Mouse (Mus musculus): ENCODE measurements around the gene Gm9837. TPM values are rescaled to one million over a fixed set of nuclear protein-coding genes. Genes with fewer than 3 reads are reported as not detected.
A peak's percentile ranks its signal among the peaks of the same experiment; 100 is the strongest.

Gene Gm9837
- polyA plus RNA-seq, 1 experiment from 2014 or later, result not detected

GRCm38 (mm10) chr11:53507098-53507805, 37.0 kb upstream of the Gm9837 start:
- Histone ChIP-seq H3K9ac (ENCODE audit: low read length) (no peak overlapping the region), H3K4me1 (replicated peaks; ENCODE audit: control insufficient read depth, insufficient read depth, low read length) (no peaks in the 10 kb centered on the region), H3K27ac (ENCODE audit: low read depth) (no peak overlapping the region), H3K4me3 (ENCODE audit: low read depth, low read length) (no peak overlapping the region), H3K36me3 (ENCODE audit: control insufficient read depth, insufficient read depth, low read length) (no peaks in the 10 kb centered on the region), H3K4me2 (ENCODE audit: low read length) (no peak overlapping the region), H3K9me3 (ENCODE audit: control insufficient read depth, low read length) (no peaks in the 10 kb centered on the region), H3K27me3 (replicated peaks; ENCODE audit: control insufficient read depth, insufficient read depth, low read length) (no peaks in the 10 kb centered on the region)
- WGBS, result 83% methylated on average over 9 of the region's 9 CpGs
- no peak for DNase-seq (ENCODE audit: low spot score)
- ATAC-seq (replicated peaks; ENCODE audit: low FRiP score, low TSS enrichment, low read depth), result no peak

GRCm38 (mm10) chr11:53505026-53505663, 34.9 kb upstream of the Gm9837 start:
- Histone ChIP-seq H3K4me1 (replicated peaks; ENCODE audit: control insufficient read depth, insufficient read depth, low read length) (0 out of 2 replicates have a peak, but pooled peaks cover 4% of the 10 kb centered on the region), H3K4me2 (ENCODE audit: low read length) (no peak overlapping the region), H3K36me3 (ENCODE audit: control insufficient read depth, insufficient read depth, low read length) (no peaks in the 10 kb centered on the region), H3K4me3 (ENCODE audit: low read depth, low read length) (no peak overlapping the region), H3K9ac (ENCODE audit: low read length) (no peak overlapping the region), H3K27ac (ENCODE audit: low read depth) (no peak overlapping the region), H3K27me3 (replicated peaks; ENCODE audit: control insufficient read depth, insufficient read depth, low read length) (no peaks in the 10 kb centered on the region), H3K9me3 (ENCODE audit: control insufficient read depth, low read length) (no peaks in the 10 kb centered on the region)
- ATAC-seq (replicated peaks; ENCODE audit: low FRiP score, low TSS enrichment, low read depth) (no peak), DNase-seq (ENCODE audit: low spot score) (no peak)
- WGBS, result 72% methylated on average over 5 of the region's 5 CpGs

- ATAC-seq (replicated peaks; ENCODE audit: low FRiP score, low TSS enrichment, low read depth) (no peak), DNase-seq (ENCODE audit: low spot score) (no peak)
- H3K27me3 ChIP-seq (replicated peaks; ENCODE audit: control insufficient read depth, insufficient read depth, low read length), result no peaks in the 10 kb centered on the region
- H3K4me2 ChIP-seq (ENCODE audit: low read length), result no peak overlapping the region
- no peak overlapping the region for H3K27ac ChIP-seq (ENCODE audit: low read depth)
- no peak overlapping the region for H3K4me3 ChIP-seq (ENCODE audit: low read depth, low read length)
- no peak overlapping the region for H3K9ac ChIP-seq (ENCODE audit: low read length)
- no peaks in the 10 kb centered on the region for H3K9me3 ChIP-seq (ENCODE audit: control insufficient read depth, low read length)
- 84% methylated on average over 8 of the region's 8 CpGs for WGBS
- no peaks in the 10 kb centered on the region for H3K36me3 ChIP-seq (ENCODE audit: control insufficient read depth, insufficient read depth, low read length)
- H3K4me1 ChIP-seq (replicated peaks; ENCODE audit: control insufficient read depth, insufficient read depth, low read length), result 0 out of 2 replicates have a peak, but pooled peaks cover 4% of the 10 kb centered on the region
These were observed 34.1 kb upstream of the Gm9837 start for GRCm38 (mm10) chr11:53504376-53504775.

DNA sequence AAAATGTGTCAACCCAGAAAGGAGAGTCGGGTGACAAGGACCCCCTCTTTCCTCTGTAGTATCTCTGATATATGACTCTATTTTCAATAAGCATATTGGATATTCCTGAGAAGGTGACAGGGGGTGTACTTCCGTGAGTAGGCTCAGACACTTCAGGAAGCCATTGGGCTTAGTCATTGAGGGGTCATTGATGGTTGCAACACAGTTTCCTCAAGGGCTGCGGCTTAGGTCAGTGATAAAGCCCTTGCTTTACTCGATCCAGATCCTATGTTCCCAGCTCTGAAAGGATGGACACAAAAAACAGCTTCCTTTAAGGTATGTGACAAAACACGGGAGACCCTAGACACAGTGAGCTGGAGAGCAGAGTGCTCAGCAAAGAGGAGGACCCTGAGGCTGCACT, 33.5 kb upstream of the Gm9837 start:
- Histone ChIP-seq H3K4me3 (ENCODE audit: low read depth, low read length) (no peak overlapping the region), H3K4me2 (ENCODE audit: low read length) (no peak overlapping the region), H3K9ac (ENCODE audit: low read length) (no peak overlapping the region), H3K9me3 (ENCODE audit: control insufficient read depth, low read length) (no peaks in the 10 kb centered on the region), H3K27ac (ENCODE audit: low read depth) (no peak overlapping the region), H3K36me3 (ENCODE audit: control insufficient read depth, insufficient read depth, low read length) (no peaks in the 10 kb centered on the region), H3K27me3 (replicated peaks; ENCODE audit: control insufficient read depth, insufficient read depth, low read length) (no peaks in the 10 kb centered on the region), H3K4me1 (replicated peaks; ENCODE audit: control insufficient read depth, insufficient read depth, low read length) (0 out of 2 replicates have a peak, but pooled peaks cover 4% of the 10 kb centered on the region)
- 87% methylated on average over 5 of the region's 5 CpGs for WGBS
- no peak for DNase-seq (ENCODE audit: low spot score)
- no peak for ATAC-seq (replicated peaks; ENCODE audit: low FRiP score, low TSS enrichment, low read depth)

GRCm38 (mm10) chr11:53502039-53502765, 31.9 kb upstream of the Gm9837 start:
- 76% methylated on average over 8 of the region's 8 CpGs for WGBS
- no peak for ATAC-seq (replicated peaks; ENCODE audit: low FRiP score, low TSS enrichment, low read depth)
- DNase-seq (ENCODE audit: low spot score), result no peak
- Histone ChIP-seq H3K27me3 (replicated peaks; ENCODE audit: control insufficient read depth, insufficient read depth, low read length) (no peaks in the 10 kb centered on the region), H3K36me3 (ENCODE audit: control insufficient read depth, insufficient read depth, low read length) (no peaks in the 10 kb centered on the region), H3K9me3 (ENCODE audit: control insufficient read depth, low read length) (no peaks in the 10 kb centered on the region), H3K27ac (ENCODE audit: low read depth) (no peak overlapping the region), H3K4me2 (ENCODE audit: low read length) (no peak overlapping the region), H3K4me1 (replicated peaks; ENCODE audit: control insufficient read depth, insufficient read depth, low read length) (0 out of 2 replicates have a peak, but pooled peaks cover 4% of the 10 kb centered on the region), H3K4me3 (ENCODE audit: low read depth, low read length) (no peak overlapping the region), H3K9ac (ENCODE audit: low read length) (no peak overlapping the region)

GRCm38 (mm10) chr11:53500569-53500968, 30.3 kb upstream of the Gm9837 start:
- 7% methylated on average over 11 of the region's 11 CpGs for WGBS
- ATAC-seq (replicated peaks; ENCODE audit: low FRiP score, low TSS enrichment, low read depth) (peak; percentile 70), DNase-seq (ENCODE audit: low spot score) (no peak)

DNA sequence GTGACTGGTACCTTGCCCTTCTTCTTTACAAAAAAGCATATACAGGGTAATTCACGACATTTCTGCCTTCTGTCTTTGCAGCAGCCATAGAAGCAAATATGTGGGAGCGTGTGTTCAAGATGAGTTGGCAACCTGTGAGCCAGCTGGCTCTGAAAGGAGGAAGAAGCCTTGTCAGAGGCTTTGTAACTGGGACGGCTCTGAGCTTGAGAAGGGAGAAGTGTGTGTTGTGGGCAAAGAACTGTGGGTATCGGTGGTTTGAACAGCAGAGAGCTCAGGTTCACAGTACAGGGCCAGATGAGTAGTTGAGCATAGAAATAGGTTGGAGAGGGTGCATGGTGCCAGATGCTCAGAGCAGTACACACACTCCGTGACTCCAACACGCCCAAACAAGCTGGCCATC, 26.7 kb upstream of the Gm9837 start:
- no peak overlapping the region for H3K4me2 ChIP-seq (ENCODE audit: low read length)
- no peak overlapping the region for H3K27ac ChIP-seq (ENCODE audit: low read depth)
- no peak overlapping the region for H3K4me3 ChIP-seq (ENCODE audit: low read depth, low read length)
- H3K9ac ChIP-seq (ENCODE audit: low read length), result no peak overlapping the region
- peaks cover 6% of the 10 kb centered on the region; the same call in 1 of the 2 replicates for H3K4me1 ChIP-seq (replicated peaks; ENCODE audit: control insufficient read depth, insufficient read depth, low read length)
- no peaks in the 10 kb centered on the region for H3K36me3 ChIP-seq (ENCODE audit: control insufficient read depth, insufficient read depth, low read length)
- no peaks in the 10 kb centered on the region for H3K9me3 ChIP-seq (ENCODE audit: control insufficient read depth, low read length)
- 67% methylated on average over 6 of the region's 6 CpGs for WGBS
- no peaks in the 10 kb centered on the region for H3K27me3 ChIP-seq (replicated peaks; ENCODE audit: control insufficient read depth, insufficient read depth, low read length)
- DNase-seq (ENCODE audit: low spot score) (no peak), ATAC-seq (replicated peaks; ENCODE audit: low FRiP score, low TSS enrichment, low read depth) (no peak)

More at GRCm38 (mm10) chr11:53500569-53500968, 30.3 kb upstream of the Gm9837 start:
- Histone ChIP-seq H3K27ac (ENCODE audit: low read depth) (no peak overlapping the region), H3K4me1 (replicated peaks; ENCODE audit: control insufficient read depth, insufficient read depth, low read length) (peaks cover 4% of the 10 kb centered on the region; the same call in 1 of the 2 replicates), H3K9me3 (ENCODE audit: control insufficient read depth, low read length) (no peaks in the 10 kb centered on the region), H3K27me3 (replicated peaks; ENCODE audit: control insufficient read depth, insufficient read depth, low read length) (no peaks in the 10 kb centered on the region), H3K36me3 (ENCODE audit: control insufficient read depth, insufficient read depth, low read length) (no peaks in the 10 kb centered on the region), H3K4me2 (ENCODE audit: low read length) (peak overlapping the region; percentile 22; the same call in 1 of the 2 replicates), H3K4me3 (ENCODE audit: low read depth, low read length) (no peak overlapping the region), H3K9ac (ENCODE audit: low read length) (no peak overlapping the region)

GRCm38 (mm10) chr11:53495417-53495816, 25.1 kb upstream of the Gm9837 start:
- Histone ChIP-seq H3K4me2 (ENCODE audit: low read length) (no peak overlapping the region), H3K36me3 (ENCODE audit: control insufficient read depth, insufficient read depth, low read length) (no peaks in the 10 kb centered on the region), H3K4me1 (replicated peaks; ENCODE audit: control insufficient read depth, insufficient read depth, low read length) (peaks cover 5% of the 10 kb centered on the region; the same call in 1 of the 2 replicates), H3K9me3 (ENCODE audit: control insufficient read depth, low read length) (no peaks in the 10 kb centered on the region), H3K27me3 (replicated peaks; ENCODE audit: control insufficient read depth, insufficient read depth, low read length) (no peaks in the 10 kb centered on the region), H3K27ac (ENCODE audit: low read depth) (peak overlapping the region; percentile 22; the same call in 1 of the 2 replicates), H3K4me3 (ENCODE audit: low read depth, low read length) (no peak overlapping the region), H3K9ac (ENCODE audit: low read length) (no peak overlapping the region)
- no peak for DNase-seq (ENCODE audit: low spot score)
- 62% methylated on average over 6 of the region's 6 CpGs for WGBS
- no peak for ATAC-seq (replicated peaks; ENCODE audit: low FRiP score, low TSS enrichment, low read depth)
